Mouse (Mus musculus) bone marrow macrophage, adult 2 months (primary cell): ENCODE data around the gene Zfp775.

Experiments
- CTCF ChIP-seq: IDR thresholded peaks from 2 replicates; pipeline ENCODE4 v1.5.1; 2012; ENCODE audit warnings: low read depth, mild to moderate bottlenecking, low read length, moderate library complexity
- POLR2A ChIP-seq: IDR thresholded peaks from 2 replicates; pipeline ENCODE4 v1.6.1; 2012; ENCODE audit warnings: mild to moderate bottlenecking, low read depth, low read length, borderline replicate concordance

GRCm38 (mm10) chr6:48555104-48555890, 46.6 kb upstream of the Zfp775 start:
- TF ChIP-seq POLR2A (no peak), CTCF (no peak)
